Mouse (Mus musculus): ENCODE data around the gene Vta1.
A peak's percentile ranks its signal among the peaks of the same experiment; 100 is the strongest.

Gene Vta1

GRCm38 (mm10) chr10:14705072-14706066 is at the start of gene Vta1, which contains the start of gene Nmbr:
Gene Vta1, minus strand, starts transcription at chr10:14705560.
Gene Nmbr, plus strand, starts transcription at chr10:14705591.
- peak; percentile 99 for ATAC-seq (ENCODE audit: low TSS enrichment)

- peak; percentile 87 for ATAC-seq (ENCODE audit: low TSS enrichment)
These were observed 28.9 kb upstream of the Vta1 start for GRCm38 (mm10) chr10:14734285-14734684.

- ATAC-seq (ENCODE audit: low TSS enrichment) = peak; percentile 100
These were observed 20.3 kb upstream of the Vta1 start for GRCm38 (mm10) chr10:14725671-14726070.

- ATAC-seq (ENCODE audit: low TSS enrichment) = no peak
These were observed 12.8 kb upstream of the Vta1 start, which contains the start of gene Gje1 for GRCm38 (mm10) chr10:14718114-14718513. Gene Gje1, minus strand, starts transcription at chr10:14718214.

GRCm38 (mm10) chr10:14703830-14704420 is 1.4 kb downstream of the Vta1 start:
- no peak for ATAC-seq (ENCODE audit: low TSS enrichment)

- no peak for ATAC-seq (ENCODE audit: low TSS enrichment)
These were observed 2.1 kb downstream of the Vta1 start for GRCm38 (mm10) chr10:14703239-14703638.

GRCm38 (mm10) chr10:14690349-14690748 is 15.0 kb downstream of the Vta1 start:
- no peak for ATAC-seq (ENCODE audit: low TSS enrichment)

- ATAC-seq (ENCODE audit: low TSS enrichment) = no peak
These were observed 16.4 kb downstream of the Vta1 start for GRCm38 (mm10) chr10:14688785-14689442.

GRCm38 (mm10) chr10:14685663-14686062 is 19.7 kb downstream of the Vta1 start:
- no peak for ATAC-seq (ENCODE audit: low TSS enrichment)

- no peak for ATAC-seq (ENCODE audit: low TSS enrichment)
These were observed 39.2 kb downstream of the Vta1 start for GRCm38 (mm10) chr10:14666147-14666546.

- ATAC-seq (ENCODE audit: low TSS enrichment) = no peak
These were observed 44.5 kb downstream of the Vta1 start for GRCm38 (mm10) chr10:14660875-14661274.

GRCm38 (mm10) chr10:14639635-14640034 is 65.7 kb downstream of the Vta1 start:
- ATAC-seq (ENCODE audit: low TSS enrichment) = no peak

- peak; percentile 90 for ATAC-seq (ENCODE audit: low TSS enrichment)
These were observed 66.3 kb downstream of the Vta1 start for GRCm38 (mm10) chr10:14639043-14639442.

GRCm38 (mm10) chr10:14625706-14626105 is 79.7 kb downstream of the Vta1 start:
- peak; percentile 52 for ATAC-seq (ENCODE audit: low TSS enrichment)

- ATAC-seq (ENCODE audit: low TSS enrichment) = no peak
These were observed 86.2 kb downstream of the Vta1 start for GRCm38 (mm10) chr10:14619156-14619555.

- no peak for ATAC-seq (ENCODE audit: low TSS enrichment)
These were observed 87.1 kb downstream of the Vta1 start for GRCm38 (mm10) chr10:14618301-14618700.

- ATAC-seq (ENCODE audit: low TSS enrichment) = no peak
These were observed 89.9 kb downstream of the Vta1 start for GRCm38 (mm10) chr10:14615441-14615840.

GRCm38 (mm10) chr10:14607597-14607996 is 97.8 kb downstream of the Vta1 start:
- no peak for ATAC-seq (ENCODE audit: low TSS enrichment)
